In the genomic region with DNA sequence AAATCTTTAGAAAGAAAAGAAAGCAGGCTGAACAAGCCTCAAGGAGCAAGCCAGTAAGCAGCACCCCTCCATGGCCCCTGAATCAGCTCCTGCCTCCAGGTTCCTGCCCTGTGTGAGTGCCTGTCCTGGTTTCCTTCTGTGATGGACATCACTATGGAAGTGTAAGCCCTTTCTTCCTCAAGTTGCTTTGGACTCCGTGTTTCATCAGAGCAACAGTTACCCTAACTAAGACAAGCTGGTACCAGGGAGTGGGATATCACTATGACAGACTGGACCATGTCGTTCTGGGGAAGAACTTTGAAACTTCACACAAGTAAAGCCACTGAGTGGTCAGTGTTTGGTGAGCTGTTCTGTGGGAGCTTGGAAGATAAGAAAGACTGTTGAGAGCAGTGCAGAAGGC, we compare ENCODE assay signal across 19 mouse cellular contexts. TPM values are rescaled to one million over a fixed set of nuclear protein-coding genes. Genes with fewer than 3 reads are reported as not detected.
DNase-seq lines count a peak whose midpoint lies in the region; ATAC-seq lines count a peak whose summit lies in the region.
"Had no signal": no experiment of that assay in that cellular context is flagged by ENCODE, and none has a peak within 500 bp of the region (broad histone marks: within the 10 kb centered on the region; RNA-seq: fewer than 3 reads in every experiment).

No protein-coding gene starts in this region.

- H3K36me3 ChIP-seq in midbrain, embryonic 11.5 days (ENCODE audit: control insufficient read depth, insufficient read depth, low read length): no peaks in the 10 kb centered on the region
- no peaks in the 10 kb centered on the region for H3K36me3 ChIP-seq in midbrain, embryonic 13.5 days
- H3K36me3 ChIP-seq: G1E had no signal

- no peaks in the 10 kb centered on the region for H3K4me1 ChIP-seq in midbrain, embryonic 11.5 days (ENCODE audit: control insufficient read depth, insufficient read depth, low read length)
- H3K4me1 ChIP-seq in midbrain, embryonic 13.5 days (replicated peaks): peaks cover 1% of the 10 kb centered on the region; the same call in 1 of the 2 replicates

- 85% methylated on average over 2 of the region's 2 CpGs for WGBS in midbrain, embryonic 11.5 days
- 83% methylated on average over 2 of the region's 2 CpGs for WGBS in midbrain, embryonic 13.5 days

- H3K4me2 ChIP-seq in midbrain, embryonic 11.5 days: no peak overlapping the region
- H3K4me2 ChIP-seq in midbrain, embryonic 13.5 days (replicated peaks): no peak overlapping the region

- H3K27ac ChIP-seq in midbrain, embryonic 11.5 days (ENCODE audit: low read depth, low read length): no peak overlapping the region
- H3K27ac ChIP-seq in midbrain, embryonic 13.5 days: no peak overlapping the region

- no peaks in the 10 kb centered on the region for H3K27me3 ChIP-seq in midbrain, embryonic 11.5 days (ENCODE audit: control insufficient read depth, insufficient read depth, low read length)
- H3K27me3 ChIP-seq in midbrain, embryonic 13.5 days: no peaks in the 10 kb centered on the region
- H3K27me3 ChIP-seq: CH12.LX, Patski had no signal

- no peak for ATAC-seq in midbrain, embryonic 11.5 days (ENCODE audit: low FRiP score)
- no peak for ATAC-seq in midbrain, embryonic 13.5 days
- ATAC-seq: activated CD4-positive, CD25-positive, alpha-beta regulatory T cell, adult 4 months; CD4-positive, CD25-positive, alpha-beta regulatory T cell, adult 4 months; Patski had no signal

- H3K9ac ChIP-seq in midbrain, embryonic 11.5 days (ENCODE audit: low read length): no peak overlapping the region
- no peak overlapping the region for H3K9ac ChIP-seq in midbrain, embryonic 13.5 days (replicated peaks)

- peak; percentile 65 for DNase-seq in heart, adult 11 months
- DNase-seq in heart, postnatal 25 days (ENCODE audit: low spot score): no peak
- peak; percentile 71 for DNase-seq in midbrain, embryonic 11.5 days (ENCODE audit: low spot score, missing footprints)
- DNase-seq: adrenal gland, adult 2 months; adrenal gland, adult 8-10 months; adrenal gland, postnatal 10 days; adrenal gland, postnatal 14 days; adrenal gland, postnatal 25 days; adrenal gland, postnatal 36 days; B cell, adult 2 months; cerebellum, adult 11 months; cerebellum, adult 11-12 months; cerebellum, adult 18-20 months had no signal

- no peak overlapping the region for H3K4me3 ChIP-seq in midbrain, embryonic 11.5 days (ENCODE audit: low read depth, low read length)
- no peak overlapping the region for H3K4me3 ChIP-seq in midbrain, embryonic 13.5 days (replicated peaks)

- H3K9me3 ChIP-seq in midbrain, embryonic 11.5 days (ENCODE audit: control insufficient read depth, low read length): no peaks in the 10 kb centered on the region
- no peaks in the 10 kb centered on the region for H3K9me3 ChIP-seq in midbrain, embryonic 13.5 days
- H3K9me3 ChIP-seq: G1E had no signal

- intact Hi-C loops in heart, postnatal 25 days (cut with DNase I): no loop called here

RNA-seq across cellular contexts. Expression of gene Snrpd3, which starts 37.4 kb away (rescaled TPM):
- total RNA-seq in heart, postnatal 25 days (2021): 10 to 100 TPM; 65.8 to 72.0 TPM
- 199 and 208 TPM in 2 replicates for polyA plus RNA-seq in midbrain, embryonic 11.5 days (2014; fragmentation: Nextera tagmentation; extraction: Ambion mirVana)
- 167 and 178 TPM in 2 replicates for polyA plus RNA-seq in midbrain, embryonic 13.5 days (2015; fragmentation: Nextera tagmentation; extraction: Ambion mirVana)

RNA-seq across cellular contexts. Expression of gene Gucd1, which starts 37.8 kb away (rescaled TPM):
- 10 to 100 TPM; 40.1 to 40.4 TPM for total RNA-seq in heart, postnatal 25 days (2021)
- polyA plus RNA-seq in midbrain, embryonic 11.5 days (2014; fragmentation: Nextera tagmentation; extraction: Ambion mirVana): 27.8 and 36.0 TPM in 2 replicates
- 23.7 and 27.3 TPM in 2 replicates for polyA plus RNA-seq in midbrain, embryonic 13.5 days (2015; fragmentation: Nextera tagmentation; extraction: Ambion mirVana)
